Mouse (Mus musculus) hindbrain, embryonic 16.5 days (tissue): ENCODE measurements around the gene Sp2. TPM values are rescaled to one million over a fixed set of nuclear protein-coding genes. Genes with fewer than 3 reads are reported as not detected.

Experiments
- ATAC-seq: fragments of 200-750 bp; cut with Nextera tagmentation; 2 replicates; pipeline ENCODE4 v1.8.0; 2017; ENCODE audit warnings: moderate TSS enrichment, moderate library complexity
- H3K27ac ChIP-seq: fragments of 300-500 bp; sonication (generic); 2 replicates; pipeline ENCODE4 v1.5.1; 2014; ENCODE audit warnings: low read depth, mild to moderate bottlenecking, control low read depth, low read length, moderate library complexity
- H3K27me3 ChIP-seq: fragments of 300-500 bp; sonication (generic); replicated peaks from 2 replicates; pipeline ENCODE4 v1.6.1; 2014; ENCODE audit warnings: low read length; ENCODE audit not compliant: control insufficient read depth, insufficient read depth
- H3K36me3 ChIP-seq: fragments of 300-500 bp; sonication (generic); 2 replicates; pipeline ENCODE4 v1.6.1; 2014; ENCODE audit warnings: mild to moderate bottlenecking, low read length, moderate library complexity, mixed read lengths; ENCODE audit not compliant: control insufficient read depth, insufficient read depth
- H3K4me1 ChIP-seq: fragments of 300-500 bp; sonication (generic); 2 replicates; pipeline ENCODE4 v1.6.1; 2014; ENCODE audit warnings: low read depth, low read length; ENCODE audit not compliant: control insufficient read depth, insufficient read depth
- H3K4me2 ChIP-seq: fragments of 300-500 bp; sonication (generic); 2 replicates; pipeline ENCODE4 v1.6.1; 2014; ENCODE audit warnings: mild to moderate bottlenecking, low read length, control low read depth, moderate library complexity
- H3K4me3 ChIP-seq: fragments of 300-500 bp; sonication (generic); 2 replicates; pipeline ENCODE4 v1.5.1; 2014; ENCODE audit warnings: mild to moderate bottlenecking, low read length, control low read depth, moderate library complexity
- H3K9ac ChIP-seq: fragments of 300-500 bp; sonication (generic); 2 replicates; pipeline ENCODE4 v1.6.1; 2014; ENCODE audit warnings: low read depth, mild to moderate bottlenecking, control low read depth, low read length, moderate library complexity
- H3K9me3 ChIP-seq: fragments of 300-500 bp; sonication (generic); 2 replicates; pipeline ENCODE4 v1.6.1; 2014; ENCODE audit warnings: mild to moderate bottlenecking, low read length, moderate library complexity; ENCODE audit not compliant: control insufficient read depth
- WGBS: fragments of 180-500 bp; shearing (Covaris S2); extraction: QIAGEN DNeasy Blood & Tissue Kit; methylation state at CpG from one replicate; pipeline ENCODE4 v1.1.7; 2014; 5-methylcytosine and 5-hydroxymethylcytosine counted together
- polyA plus RNA-seq: library from polyadenylated mRNA; unstranded; fragments of >200 nt; fragmentation: Nextera tagmentation; extraction: Ambion mirVana; gene quantifications from 2 replicates; pipeline ENCODE4 v1.2.1, GENCODE M21; 2015

Sp2 gene
- polyA plus RNA-seq, 1 experiment from 2014 or later = 13.5 TPM

DNA sequence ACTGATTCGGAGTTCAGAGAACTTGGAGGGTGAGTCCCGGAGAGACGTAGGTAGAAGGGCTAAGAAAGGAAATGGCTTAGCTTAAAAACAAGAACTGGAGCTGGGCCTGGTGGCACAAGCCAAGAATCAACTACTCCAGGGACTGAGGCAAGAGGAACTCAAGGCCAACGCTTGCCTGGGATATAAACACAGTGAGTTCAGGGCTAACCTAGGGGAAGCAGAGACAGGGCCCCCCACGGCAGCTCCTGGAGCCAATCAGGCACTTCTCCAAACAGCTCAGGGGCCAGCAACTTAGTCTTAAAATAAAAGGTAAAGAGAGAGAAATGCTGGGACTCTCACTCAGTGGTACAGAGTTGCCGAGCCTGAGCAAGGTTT lies 44.3 kb downstream of the Sp2 start:
- Histone ChIP-seq H3K4me3 (no peak overlapping the region), H3K9ac (no peak overlapping the region), H3K36me3 (no peaks in the 10 kb centered on the region), H3K4me2 (no peak overlapping the region), H3K4me1 (peaks cover 3% of the 10 kb centered on the region), H3K9me3 (no peaks in the 10 kb centered on the region), H3K27me3 (no peaks in the 10 kb centered on the region), H3K27ac (no peak overlapping the region)
- ATAC-seq = no peak
- WGBS = 86% methylated on average over 6 of the region's 6 CpGs

DNA sequence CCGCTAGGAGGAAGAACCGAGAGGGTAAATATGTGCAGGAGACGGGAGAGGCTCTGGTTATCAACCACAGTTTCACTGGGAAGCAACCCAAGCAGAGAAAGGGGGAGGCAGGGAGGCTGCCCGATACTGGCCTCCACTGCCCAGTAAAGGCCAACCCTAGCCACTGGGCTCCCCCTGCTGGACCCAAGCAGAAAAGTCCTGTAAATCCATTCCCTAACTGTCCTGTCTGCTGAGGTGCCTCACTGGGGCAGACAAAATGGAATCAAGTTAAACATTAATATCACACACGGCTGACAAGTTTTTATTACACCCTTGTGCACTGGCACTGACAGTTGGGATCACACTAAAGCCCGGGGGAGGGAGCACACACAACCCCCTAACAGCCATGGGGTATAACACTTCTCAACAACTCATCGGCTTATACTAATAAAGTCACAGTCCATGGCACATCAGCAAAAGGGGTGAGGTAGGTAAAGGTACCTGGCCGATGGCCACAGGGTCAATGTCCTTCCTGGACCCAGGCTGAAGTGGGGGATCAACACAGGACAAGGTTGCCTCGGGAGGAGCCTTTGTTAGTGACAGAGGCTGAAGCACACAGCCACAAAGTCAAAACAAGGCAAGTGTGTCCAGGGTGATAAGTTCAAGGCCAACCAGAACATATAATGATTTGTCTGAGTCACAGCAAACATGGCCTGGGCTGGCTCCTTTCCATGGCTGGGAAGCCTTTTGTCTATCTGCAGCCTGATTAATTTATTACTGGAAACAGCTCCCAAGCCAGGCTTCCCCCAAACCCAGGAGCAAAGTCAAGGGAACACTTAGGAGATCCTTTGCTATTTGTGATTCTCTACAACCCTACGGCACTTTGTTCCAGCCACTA lies 45.0 kb downstream of the Sp2 start:
- no peaks in the 10 kb centered on the region for H3K36me3 ChIP-seq
- WGBS = 56% methylated on average over 10 of the region's 10 CpGs
- H3K27me3 ChIP-seq = no peaks in the 10 kb centered on the region
- no peaks in the 10 kb centered on the region for H3K9me3 ChIP-seq
- no peak overlapping the region for H3K4me2 ChIP-seq
- no peaks in the 10 kb centered on the region for H3K4me1 ChIP-seq
- H3K9ac ChIP-seq = no peak overlapping the region
- no peak overlapping the region for H3K27ac ChIP-seq
- H3K4me3 ChIP-seq = no peak overlapping the region
- no peak for ATAC-seq

DNA sequence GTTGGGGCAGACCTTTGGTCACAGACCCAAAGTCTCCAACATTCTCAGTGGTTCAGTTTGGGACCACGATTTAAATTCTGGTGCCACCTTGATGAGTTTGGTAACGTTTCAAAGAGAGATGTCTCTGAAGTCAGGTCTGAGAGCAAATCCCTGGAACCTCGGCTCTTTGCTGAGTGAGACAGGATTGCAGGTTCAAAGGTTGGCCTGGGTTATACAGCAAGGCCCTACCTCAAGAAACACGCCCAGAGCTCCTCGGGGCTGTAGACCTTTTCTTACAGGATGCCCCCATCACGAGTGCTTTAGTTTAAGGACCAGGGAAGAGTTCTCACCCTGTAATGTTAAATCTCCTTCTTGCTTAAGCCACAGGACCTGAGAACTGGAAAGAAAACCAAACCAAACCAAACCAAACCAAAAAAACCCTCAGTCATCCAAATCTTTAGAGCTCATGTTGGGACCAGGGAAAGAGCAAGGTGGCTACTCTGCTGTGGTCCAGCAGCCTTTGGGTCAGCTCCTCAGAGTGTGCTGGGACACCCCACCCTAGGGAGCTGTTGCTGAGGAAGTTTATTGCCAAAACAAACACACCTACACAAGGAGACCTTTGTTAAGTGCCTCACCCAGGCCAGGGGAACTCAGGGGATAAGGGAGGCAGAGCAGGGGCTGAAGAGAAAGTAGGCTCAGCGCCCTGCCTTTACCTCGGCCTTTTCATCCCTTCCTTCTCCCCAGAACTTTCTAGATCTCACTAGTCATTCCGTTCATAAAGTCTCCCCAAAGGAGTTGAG lies 46.7 kb downstream of the Sp2 start:
- Histone ChIP-seq H3K27ac (no peak overlapping the region), H3K4me1 (no peaks in the 10 kb centered on the region), H3K27me3 (no peaks in the 10 kb centered on the region), H3K4me2 (no peak overlapping the region), H3K9ac (no peak overlapping the region), H3K4me3 (no peak overlapping the region), H3K9me3 (no peaks in the 10 kb centered on the region), H3K36me3 (no peaks in the 10 kb centered on the region)
- WGBS = 90% methylated on average over 9 of the region's 9 CpGs
- no peak for ATAC-seq

DNA sequence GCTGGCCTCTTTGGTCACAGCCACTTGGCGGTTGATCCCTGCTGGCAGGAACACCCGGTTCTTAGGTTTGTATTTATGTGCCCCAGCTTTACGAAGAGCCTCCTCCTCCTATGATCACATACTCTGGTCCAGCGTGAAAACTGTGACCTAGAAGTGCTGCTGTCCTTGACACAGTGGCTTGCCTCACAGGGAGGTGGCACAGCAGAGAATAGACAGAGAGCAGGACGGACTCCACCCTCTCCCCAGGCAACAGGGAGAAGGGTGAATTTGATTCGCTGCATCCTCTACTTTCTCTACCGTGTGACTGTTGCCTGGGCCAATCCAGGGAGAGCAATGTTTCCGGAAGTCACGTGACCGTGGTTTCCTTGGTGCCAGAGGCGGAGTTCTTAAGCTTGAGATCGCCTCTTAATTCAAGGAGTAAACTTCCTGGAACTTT lies 47.8 kb downstream of the Sp2 start:
- no peak overlapping the region for H3K4me3 ChIP-seq
- peak overlapping the region; percentile 35 for H3K4me2 ChIP-seq
- H3K9me3 ChIP-seq = no peaks in the 10 kb centered on the region
- H3K36me3 ChIP-seq = no peaks in the 10 kb centered on the region
- no peak overlapping the region for H3K27ac ChIP-seq
- no peak overlapping the region for H3K9ac ChIP-seq
- H3K4me1 ChIP-seq = no peaks in the 10 kb centered on the region
- no peaks in the 10 kb centered on the region for H3K27me3 ChIP-seq
- peak; percentile 91 for ATAC-seq
- 21% methylated on average over 12 of the region's 12 CpGs for WGBS

DNA sequence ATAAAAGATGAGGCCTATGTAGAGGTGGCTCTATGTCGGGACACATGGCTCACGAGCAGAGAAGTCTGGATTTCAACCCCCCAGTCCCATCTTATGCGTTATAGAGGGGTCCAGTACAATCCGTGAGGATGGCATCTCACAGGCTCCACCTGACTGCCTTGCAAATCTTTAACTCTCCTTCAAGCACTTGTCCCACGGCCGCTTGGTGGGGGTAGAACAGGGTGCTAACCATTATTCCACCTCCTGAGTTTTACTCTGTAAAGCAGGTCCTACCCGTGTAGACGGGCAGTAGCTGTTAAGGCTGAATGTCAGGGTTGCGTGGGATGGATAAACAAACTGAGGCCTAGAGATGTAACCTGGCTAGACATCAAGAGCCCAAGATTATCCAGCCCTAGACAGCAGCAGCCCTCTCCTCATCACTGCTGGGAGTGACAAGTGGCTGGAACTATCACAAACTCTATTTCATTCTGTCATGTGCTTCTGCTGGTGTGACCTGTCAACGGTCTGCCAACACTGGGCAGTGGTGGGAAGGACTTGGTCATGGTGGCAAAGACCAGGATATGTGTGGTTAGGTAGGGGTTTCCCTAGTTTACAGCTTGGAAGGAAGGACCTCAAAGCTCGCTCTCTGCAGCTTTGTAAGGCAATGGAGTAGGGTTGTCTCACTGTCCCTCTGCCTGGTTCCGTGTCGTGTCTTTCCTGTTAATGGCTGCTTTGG lies 49.0 kb downstream of the Sp2 start:
- Histone ChIP-seq H3K36me3 (no peaks in the 10 kb centered on the region), H3K9me3 (no peaks in the 10 kb centered on the region), H3K9ac (no peak overlapping the region), H3K27ac (no peak overlapping the region), H3K4me2 (no peak overlapping the region), H3K4me3 (no peak overlapping the region), H3K27me3 (peaks cover 4% of the 10 kb centered on the region; the same call in 1 of the 2 replicates), H3K4me1 (0 out of 2 replicates have a peak, but pooled peaks cover 2% of the 10 kb centered on the region)
- ATAC-seq = no peak
- 91% methylated on average over 13 of the region's 13 CpGs for WGBS

DNA sequence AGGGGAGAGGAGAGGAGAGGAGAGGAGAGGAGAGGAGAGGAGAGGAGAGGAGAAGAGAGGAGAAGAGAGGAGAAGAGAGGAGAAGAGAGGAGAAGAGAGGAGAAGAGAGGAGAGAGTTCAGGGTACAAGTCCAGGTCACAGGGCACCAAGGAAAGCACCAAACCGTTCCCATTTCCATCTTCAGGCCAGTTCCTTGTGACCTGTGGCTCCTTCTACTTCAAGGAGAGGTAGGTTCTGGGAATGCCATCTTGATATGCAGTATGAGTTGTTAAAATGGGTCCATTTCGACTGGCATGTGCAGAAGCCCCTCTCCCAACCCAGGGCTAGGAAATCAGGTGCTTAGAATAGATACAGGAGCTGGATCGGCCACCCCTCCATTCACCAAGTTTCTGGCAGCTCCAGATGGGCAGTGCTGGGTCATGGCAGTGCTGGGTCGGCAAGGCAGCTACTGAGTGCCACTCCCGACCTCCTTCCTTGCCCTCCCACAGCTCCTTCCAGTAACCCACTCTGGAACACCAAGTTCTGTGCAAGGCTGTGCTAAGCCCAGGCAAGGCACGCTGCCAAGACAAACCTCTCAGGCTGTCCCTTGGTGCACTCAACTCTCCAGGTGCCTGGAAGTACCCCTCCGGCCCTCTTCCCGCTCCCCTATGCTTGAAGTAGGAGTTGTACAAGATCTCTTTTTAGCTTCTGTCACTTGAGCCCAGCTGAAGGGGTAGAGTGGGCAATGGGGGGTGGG lies 51.3 kb downstream of the Sp2 start:
- 73% methylated on average over 8 of the region's 8 CpGs for WGBS
- Histone ChIP-seq H3K9ac (no peak overlapping the region), H3K27ac (no peak overlapping the region), H3K4me2 (no peak overlapping the region), H3K4me3 (no peak overlapping the region), H3K9me3 (no peaks in the 10 kb centered on the region), H3K27me3 (peaks cover 4% of the 10 kb centered on the region; the same call in 1 of the 2 replicates), H3K4me1 (0 out of 2 replicates have a peak, but pooled peaks cover 2% of the 10 kb centered on the region), H3K36me3 (no peaks in the 10 kb centered on the region)
- ATAC-seq = no peak

DNA sequence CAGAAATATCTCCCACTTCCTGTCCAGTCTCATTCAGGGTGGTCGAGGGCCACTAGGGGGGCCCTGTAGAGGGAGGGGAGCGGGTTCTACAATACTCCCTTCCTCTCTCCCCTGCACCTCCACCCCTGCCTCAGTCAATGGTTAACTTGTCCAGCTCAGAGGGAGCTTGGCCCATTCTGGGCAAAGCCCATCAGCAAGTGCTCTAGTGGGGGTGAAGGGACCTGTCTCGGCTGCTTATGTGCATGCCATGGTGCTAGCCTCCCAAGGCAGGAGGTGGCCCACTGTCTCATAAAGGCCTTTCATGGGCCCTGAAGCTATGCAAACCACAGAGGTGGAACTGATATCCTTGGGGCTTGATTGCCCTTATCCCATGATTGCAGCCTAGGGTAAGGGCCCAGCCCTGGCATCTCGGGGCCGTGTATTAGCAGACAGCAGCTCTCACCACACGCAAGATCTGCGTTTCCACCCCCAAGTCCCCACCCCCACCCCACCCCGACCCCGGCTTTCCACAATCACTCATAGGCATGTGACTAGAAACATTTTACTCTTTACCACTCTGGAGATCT lies 52.9 kb downstream of the Sp2 start:
- H3K4me1 ChIP-seq = 0 out of 2 replicates have a peak, but pooled peaks cover 2% of the 10 kb centered on the region
- no peak overlapping the region for H3K4me3 ChIP-seq
- no peak overlapping the region for H3K27ac ChIP-seq
- no peak overlapping the region for H3K4me2 ChIP-seq
- ATAC-seq = no peak
- H3K36me3 ChIP-seq = no peaks in the 10 kb centered on the region
- no peaks in the 10 kb centered on the region for H3K9me3 ChIP-seq
- peaks cover 4% of the 10 kb centered on the region; the same call in 1 of the 2 replicates for H3K27me3 ChIP-seq
- H3K9ac ChIP-seq = no peak overlapping the region
- WGBS = 70% methylated on average over 9 of the region's 9 CpGs

DNA sequence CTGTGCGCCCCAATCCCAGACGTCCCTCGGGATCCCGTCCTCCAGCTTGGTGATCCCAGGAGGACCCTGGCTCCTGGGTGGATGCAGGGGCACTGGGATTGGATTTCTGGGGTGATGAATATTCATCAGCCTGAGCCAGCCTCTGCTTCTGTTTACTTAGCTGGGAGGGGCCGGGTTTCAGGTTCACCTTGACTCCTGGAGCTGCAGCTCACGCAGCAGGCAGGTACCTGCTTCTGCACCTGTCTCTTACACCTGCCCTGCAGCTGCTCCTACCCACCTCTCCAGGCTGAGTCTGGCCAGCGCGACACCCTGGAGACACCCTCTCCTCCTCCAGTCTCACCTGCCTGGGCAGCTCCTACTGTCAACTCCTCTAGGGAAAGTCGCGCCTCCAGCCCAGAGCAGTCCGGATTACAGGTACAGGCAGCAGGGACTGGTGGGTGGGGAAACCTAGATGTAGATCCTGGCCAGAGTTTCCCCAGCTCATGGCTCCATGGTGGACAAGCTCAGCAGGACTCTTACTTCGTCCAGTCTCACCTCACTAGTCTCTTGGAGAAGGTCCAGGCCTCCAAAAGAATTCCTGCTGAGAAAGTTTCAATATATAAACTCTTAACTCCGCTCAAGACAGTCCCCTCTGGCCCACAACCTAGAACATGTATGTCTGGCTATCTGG lies 53.5 kb downstream of the Sp2 start:
- Histone ChIP-seq H3K4me2 (no peak overlapping the region), H3K27ac (no peak overlapping the region), H3K9ac (no peak overlapping the region), H3K36me3 (no peaks in the 10 kb centered on the region), H3K9me3 (no peaks in the 10 kb centered on the region), H3K4me3 (no peak overlapping the region), H3K4me1 (0 out of 2 replicates have a peak, but pooled peaks cover 2% of the 10 kb centered on the region), H3K27me3 (peaks cover 4% of the 10 kb centered on the region; the same call in 1 of the 2 replicates)
- ATAC-seq = no peak
- 18% methylated on average over 13 of the region's 13 CpGs for WGBS
